Mouse (Mus musculus) thymus, adult 18-20 months (tissue): ENCODE data around the gene Bub1.

ENCODE experiments used
- DNase-seq, 2 experiments: peaks; one replicate each; pipeline ENCODE4 v3.0.0; 2022; ENCODE audit warnings: mixed read lengths in 2 of 2

The Bub1 gene

GRCm38 (mm10) chr2:127831401-127832102, at the start of gene Bub1:
Gene Bub1, minus strand, starts transcription at chr2:127831865.
- DNase-seq: peak; percentile 86 to 88

GRCm38 (mm10) chr2:127881063-127881462, 49.4 kb upstream of the Bub1 start:
- DNase-seq: no peak

GRCm38 (mm10) chr2:127864381-127864780, 32.7 kb upstream of the Bub1 start:
- DNase-seq: no peak

GRCm38 (mm10) chr2:127854332-127854991, 22.8 kb upstream of the Bub1 start:
- peak in 1 of 2 experiments; percentile 5 for DNase-seq

- no peak for DNase-seq
Observed at GRCm38 (mm10) chr2:127850371-127850770, 18.7 kb upstream of the Bub1 start.

GRCm38 (mm10) chr2:127846571-127846970, 14.9 kb upstream of the Bub1 start:
- no peak for DNase-seq

GRCm38 (mm10) chr2:127846008-127846407, 14.3 kb upstream of the Bub1 start:
- DNase-seq: no peak

GRCm38 (mm10) chr2:127845346-127845982, 13.8 kb upstream of the Bub1 start:
- no peak for DNase-seq

- no peak for DNase-seq
Observed at GRCm38 (mm10) chr2:127842421-127842820, 10.8 kb upstream of the Bub1 start.

- DNase-seq: no peak
Observed at GRCm38 (mm10) chr2:127841402-127841801, 9.7 kb upstream of the Bub1 start.

GRCm38 (mm10) chr2:127839425-127839824, 7.8 kb upstream of the Bub1 start:
- DNase-seq: no peak

- no peak for DNase-seq
Observed at GRCm38 (mm10) chr2:127838576-127838975, 6.9 kb upstream of the Bub1 start, which contains the start of gene Acoxl. Gene Acoxl, plus strand, starts transcription at chr2:127838876.

GRCm38 (mm10) chr2:127832833-127833190, 1.1 kb upstream of the Bub1 start:
- DNase-seq: no peak

- no peak for DNase-seq
Observed at GRCm38 (mm10) chr2:127832103-127832832, 603 bp upstream of the Bub1 start.

GRCm38 (mm10) chr2:127791919-127792603, 39.6 kb downstream of the Bub1 start, which contains the start of gene Mtln:
Gene Mtln, minus strand, starts transcription at chr2:127792488.
- DNase-seq: peak; percentile 74 to 79

GRCm38 (mm10) chr2:127789651-127790270, 41.9 kb downstream of the Bub1 start:
- no peak for DNase-seq

- DNase-seq: no peak
Observed at GRCm38 (mm10) chr2:127789138-127789537, 42.5 kb downstream of the Bub1 start.

GRCm38 (mm10) chr2:127788440-127789116, 43.1 kb downstream of the Bub1 start, which contains the start of gene Nphp1:
Gene Nphp1, minus strand, starts transcription at chr2:127788897.
- peak; percentile 51 to 66 for DNase-seq

GRCm38 (mm10) chr2:127787226-127787625, 44.4 kb downstream of the Bub1 start:
- no peak for DNase-seq

- DNase-seq: no peak
Observed at GRCm38 (mm10) chr2:127778451-127778850, 53.2 kb downstream of the Bub1 start.

- no peak for DNase-seq
Observed at GRCm38 (mm10) chr2:127775013-127775412, 56.7 kb downstream of the Bub1 start.
